Mouse (Mus musculus) olfactory bulb, adult 2 months (tissue): ENCODE data around the gene Tsc22d2.

Experiments
- CTCF ChIP-seq: fragments of 200-500 bp; IDR thresholded peaks from 2 replicates; pipeline ENCODE4 v1.5.1; 2012; ENCODE audit warnings: low read depth, mild to moderate bottlenecking, low read length, moderate library complexity; ENCODE audit not compliant: insufficient read depth
- POLR2A ChIP-seq: fragments of 200-500 bp; IDR thresholded peaks from 2 replicates; pipeline ENCODE4 v1.6.1; 2012; ENCODE audit warnings: mild to moderate bottlenecking, low read depth, low read length, moderate library complexity; ENCODE audit not compliant: insufficient read depth

GRCm38 (mm10) chr3:58501961-58502360, 87.4 kb downstream of the Tsc22d2 start:
- TF ChIP-seq POLR2A (no peak), CTCF (no peak)
